Mouse (Mus musculus) liver, embryonic 16.5 days (tissue): Measurements from ENCODE around the gene Chrm4. TPM values are rescaled to one million over a fixed set of nuclear protein-coding genes. Genes with fewer than 3 reads are reported as not detected.

Source experiments
- ATAC-seq: fragments of 200-750 bp; cut with Nextera tagmentation; 2 replicates; pipeline ENCODE4 v1.8.0; 2017; ENCODE audit warnings: low read depth, mild to moderate bottlenecking, moderate number of reproducible peaks, moderate library complexity
- H3K27ac ChIP-seq: fragments of 300-500 bp; sonication (generic); 2 replicates; pipeline ENCODE4 v1.5.1; 2014; ENCODE audit warnings: mild to moderate bottlenecking, low read length
- H3K27me3 ChIP-seq: fragments of 300-500 bp; sonication (generic); 2 replicates; pipeline ENCODE4 v1.6.1; 2014; ENCODE audit warnings: low read depth, low read length, mixed read lengths; ENCODE audit not compliant: control insufficient read depth, insufficient read depth
- H3K36me3 ChIP-seq: fragments of 300-500 bp; sonication (generic); 2 replicates; pipeline ENCODE4 v1.6.1; 2014; ENCODE audit warnings: mild to moderate bottlenecking; ENCODE audit not compliant: control insufficient read depth, insufficient read depth
- H3K4me1 ChIP-seq: fragments of 300-500 bp; sonication (generic); 2 replicates; pipeline ENCODE4 v1.6.1; 2014; ENCODE audit warnings: low read depth, low read length, mixed read lengths; ENCODE audit not compliant: control insufficient read depth
- H3K4me2 ChIP-seq: fragments of 300-500 bp; sonication (generic); 2 replicates; pipeline ENCODE4 v1.6.1; 2014; ENCODE audit warnings: low read depth, low read length, mixed read lengths
- H3K4me3 ChIP-seq: fragments of 300-500 bp; sonication (generic); 2 replicates; pipeline ENCODE4 v1.5.1; 2014; ENCODE audit warnings: low read depth, mild to moderate bottlenecking, low read length
- H3K9ac ChIP-seq: fragments of 300-500 bp; sonication (generic); 2 replicates; pipeline ENCODE4 v1.6.1; 2014; ENCODE audit warnings: low read depth, low read length
- H3K9me3 ChIP-seq: fragments of 300-500 bp; sonication (generic); replicated peaks from 2 replicates; pipeline ENCODE4 v1.6.1; 2016; ENCODE audit warnings: low read length; ENCODE audit not compliant: control insufficient read depth
- WGBS: fragments of 180-500 bp; shearing (Covaris S2); extraction: QIAGEN DNeasy Blood & Tissue Kit; methylation state at CpG from one replicate; pipeline ENCODE4 v1.1.7; 2014; ENCODE audit not compliant: insufficient replicate concordance; 5-methylcytosine and 5-hydroxymethylcytosine counted together
- polyA plus RNA-seq: library from polyadenylated mRNA; unstranded; fragments of >200 nt; fragmentation: Nextera tagmentation; extraction: Ambion mirVana; gene quantifications from 2 replicates; pipeline ENCODE4 v1.2.1, GENCODE M21; 2015

The Chrm4 gene
- 0.06 TPM in 1 of 2 replicates, not detected in the other for polyA plus RNA-seq

DNA sequence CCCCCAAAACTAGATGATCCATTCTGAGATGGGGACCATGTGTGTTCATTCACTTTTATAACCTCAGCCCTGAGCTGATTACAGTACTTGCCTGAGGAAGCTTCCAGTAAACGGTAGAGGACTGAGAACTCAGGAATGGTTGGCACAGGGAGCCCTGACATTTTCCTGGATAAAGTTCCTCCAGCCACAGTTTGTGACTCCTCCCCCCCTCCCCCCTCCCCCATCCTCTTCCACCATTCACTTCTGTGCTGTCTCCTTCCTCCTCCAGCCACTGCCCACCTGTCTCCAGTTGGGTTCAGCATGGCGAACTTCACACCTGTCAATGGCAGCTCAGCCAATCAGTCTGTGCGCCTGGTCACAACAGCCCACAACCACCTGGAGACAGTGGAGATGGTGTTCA is at the start of gene Chrm4:
Chrm4 (plus strand) TSS at position 301 of the 400 bp plus-strand sequence.
- H3K4me2 ChIP-seq = no peak within 1 kb of the TSS

DNA sequence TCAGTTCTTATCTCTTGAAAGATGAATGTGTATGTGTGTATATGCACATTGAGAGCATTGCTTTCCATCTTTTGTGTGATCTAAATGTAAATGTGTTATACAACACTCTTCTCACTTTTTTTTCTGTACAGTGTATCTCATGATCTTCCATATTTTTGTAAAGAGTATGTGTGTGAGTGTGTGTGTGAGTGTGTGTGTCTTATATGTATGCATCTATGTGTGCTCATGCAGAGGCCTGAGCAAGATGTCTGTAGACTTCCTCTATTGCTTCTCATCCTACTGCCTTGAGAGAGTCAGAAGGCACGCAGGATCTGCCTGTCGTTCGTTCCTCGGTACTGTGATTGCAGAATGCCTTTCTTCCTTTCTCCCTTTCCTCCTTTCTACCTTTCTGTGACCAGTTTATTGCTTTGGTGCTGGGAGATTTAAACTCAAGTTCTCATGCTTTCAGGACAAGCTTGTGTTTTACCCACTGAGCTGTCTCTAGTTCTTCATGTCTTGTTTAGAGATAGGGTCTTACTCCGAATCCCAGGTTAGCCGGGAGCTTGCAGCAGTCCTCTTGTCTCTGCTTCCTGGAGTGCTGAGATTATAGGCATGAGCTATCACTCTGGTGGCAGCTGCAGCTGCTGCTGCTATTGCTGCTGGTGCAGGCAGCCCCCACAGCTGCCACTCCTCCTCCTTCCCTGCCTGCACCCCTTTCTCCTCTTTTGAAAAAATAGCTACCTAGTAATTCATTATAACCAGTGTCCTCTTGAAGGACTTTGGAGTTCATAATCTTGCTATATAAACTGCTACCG is 48.5 kb upstream of the Chrm4 start:
- H3K4me3 ChIP-seq = no peak overlapping the region
- H3K4me2 ChIP-seq = no peak overlapping the region
- no peak overlapping the region for H3K27ac ChIP-seq
- H3K9ac ChIP-seq = no peak overlapping the region
- H3K36me3 ChIP-seq = no peaks in the 10 kb centered on the region; the same call in 1 of the 2 replicates
- WGBS = 62% methylated on average over 7 of the region's 7 CpGs
- ATAC-seq = no peak
- H3K4me1 ChIP-seq = no peaks in the 10 kb centered on the region; the same call in none of the 2 replicates
- no peaks in the 10 kb centered on the region for H3K27me3 ChIP-seq
- no peaks in the 10 kb centered on the region for H3K9me3 ChIP-seq

More for the DNA sequence above, at the start of gene Chrm4:
- no peak for ATAC-seq
- H3K4me3 ChIP-seq = no peak within 1 kb of the TSS
- no peak within 1 kb of the TSS for H3K27ac ChIP-seq
- no peaks in the 10 kb centered on the region for H3K9me3 ChIP-seq
- peaks cover 35% of the 10 kb centered on the region for H3K4me1 ChIP-seq
- no peak within 1 kb of the TSS for H3K9ac ChIP-seq
- WGBS = 69% methylated on average over 3 of the region's 3 CpGs
- no peaks in the 10 kb centered on the region for H3K36me3 ChIP-seq
- peaks cover 45% of the 10 kb centered on the region for H3K27me3 ChIP-seq

GRCm38 (mm10) chr2:91883961-91884360 is 43.1 kb upstream of the Chrm4 start:
- Histone ChIP-seq H3K9ac (no peak overlapping the region), H3K9me3 (no peaks in the 10 kb centered on the region), H3K4me3 (no peak overlapping the region), H3K4me2 (no peak overlapping the region), H3K27ac (no peak overlapping the region), H3K27me3 (no peaks in the 10 kb centered on the region), H3K4me1 (no peaks in the 10 kb centered on the region; the same call in none of the 2 replicates), H3K36me3 (no peaks in the 10 kb centered on the region)
- WGBS = 74% methylated on average over 4 of the region's 4 CpGs
- no peak for ATAC-seq

GRCm38 (mm10) chr2:91884616-91885015 is 42.4 kb upstream of the Chrm4 start:
- Histone ChIP-seq H3K36me3 (no peaks in the 10 kb centered on the region), H3K4me3 (no peak overlapping the region), H3K4me2 (no peak overlapping the region), H3K9me3 (no peaks in the 10 kb centered on the region), H3K27me3 (no peaks in the 10 kb centered on the region), H3K27ac (no peak overlapping the region), H3K4me1 (no peaks in the 10 kb centered on the region), H3K9ac (no peak overlapping the region)
- ATAC-seq = no peak
- 69% methylated on average over 4 of the region's 4 CpGs for WGBS

GRCm38 (mm10) chr2:91894716-91895115 is 32.3 kb upstream of the Chrm4 start:
- H3K27ac ChIP-seq = no peak overlapping the region
- WGBS = 79% methylated on average over 3 of the region's 3 CpGs
- H3K9me3 ChIP-seq = no peaks in the 10 kb centered on the region
- H3K27me3 ChIP-seq = no peaks in the 10 kb centered on the region
- H3K4me1 ChIP-seq = no peaks in the 10 kb centered on the region
- H3K4me2 ChIP-seq = no peak overlapping the region
- H3K4me3 ChIP-seq = no peak overlapping the region
- no peak overlapping the region for H3K9ac ChIP-seq
- ATAC-seq = no peak
- no peaks in the 10 kb centered on the region for H3K36me3 ChIP-seq

DNA sequence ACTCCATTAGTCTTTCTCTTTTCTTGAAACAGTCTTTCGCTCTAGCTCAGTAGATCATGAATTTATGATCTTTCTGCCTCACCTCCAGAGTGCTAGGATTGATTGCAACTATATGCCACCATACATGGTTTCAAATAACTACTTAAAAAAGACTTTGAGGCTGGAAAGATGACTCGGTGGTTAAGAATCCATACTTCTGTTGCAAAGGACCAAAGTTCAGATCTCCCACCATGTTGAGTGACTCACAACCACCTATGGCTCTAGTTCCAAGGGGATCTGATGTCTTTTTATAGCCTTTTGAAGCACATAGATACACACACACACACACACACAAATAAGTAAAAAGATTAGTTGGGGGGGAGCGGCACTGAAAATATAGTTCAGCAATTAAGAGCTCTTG is 31.6 kb upstream of the Chrm4 start:
- Histone ChIP-seq H3K4me3 (no peak overlapping the region), H3K4me2 (no peak overlapping the region), H3K27ac (no peak overlapping the region), H3K9me3 (no peaks in the 10 kb centered on the region), H3K36me3 (peaks cover under 1% of the 10 kb centered on the region; the same call in 1 of the 2 replicates), H3K4me1 (no peaks in the 10 kb centered on the region), H3K27me3 (no peaks in the 10 kb centered on the region), H3K9ac (no peak overlapping the region)
- ATAC-seq = no peak
- 83% methylated on average over 3 of the region's 3 CpGs for WGBS

DNA sequence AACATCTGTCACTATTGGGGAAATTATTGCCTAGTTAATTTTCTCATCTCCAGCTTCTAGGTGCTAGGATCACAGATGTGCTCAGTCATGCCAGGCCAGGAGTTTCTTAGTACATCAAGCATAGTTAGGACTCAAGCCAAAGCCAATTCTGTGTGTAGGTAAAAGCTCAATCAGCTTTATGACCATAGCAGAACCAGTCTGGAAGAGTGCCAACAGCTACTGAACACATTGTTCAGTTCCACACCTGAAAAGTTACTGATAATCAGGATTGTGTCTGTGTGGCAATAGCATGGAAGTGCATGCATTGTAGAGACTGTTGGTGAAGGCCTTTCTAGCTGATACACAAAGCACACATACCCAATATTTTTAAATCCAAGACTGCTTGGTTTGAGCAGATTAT is 29.1 kb upstream of the Chrm4 start:
- H3K4me3 ChIP-seq = no peak overlapping the region

DNA sequence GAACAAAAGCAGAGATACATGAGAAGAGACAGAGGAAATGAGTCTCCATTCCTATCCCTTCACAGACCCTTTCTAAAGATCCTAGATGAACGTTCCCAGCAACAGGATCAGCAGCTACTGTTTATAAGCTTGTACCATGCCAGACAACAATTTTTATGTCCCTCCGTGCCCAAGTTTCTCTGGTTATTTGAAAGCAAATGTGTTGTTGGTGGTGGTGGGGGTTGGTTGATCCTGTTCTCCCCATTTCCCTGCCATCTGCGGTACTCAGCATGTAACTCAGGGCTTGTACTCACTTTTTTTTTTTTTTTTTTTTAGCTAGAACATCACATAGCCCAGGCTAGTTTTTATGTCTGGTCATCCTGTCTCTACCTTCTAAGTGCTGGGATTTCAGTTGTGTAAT is 27.9 kb upstream of the Chrm4 start:
- Histone ChIP-seq H3K4me1 (no peaks in the 10 kb centered on the region), H3K9ac (no peak overlapping the region), H3K4me2 (no peak overlapping the region), H3K27ac (no peak overlapping the region), H3K27me3 (no peaks in the 10 kb centered on the region), H3K4me3 (no peak overlapping the region), H3K9me3 (no peaks in the 10 kb centered on the region), H3K36me3 (peaks cover 3% of the 10 kb centered on the region; the same call in 1 of the 2 replicates)
- no peak for ATAC-seq
- WGBS = 80% methylated on average over 3 of the region's 3 CpGs

More for the DNA sequence above, 29.1 kb upstream of the Chrm4 start:
- no peaks in the 10 kb centered on the region for H3K27me3 ChIP-seq
- no peak for ATAC-seq
- H3K4me1 ChIP-seq = no peaks in the 10 kb centered on the region
- no peak overlapping the region for H3K9ac ChIP-seq
- H3K36me3 ChIP-seq = peaks cover 3% of the 10 kb centered on the region; the same call in 1 of the 2 replicates
- no peaks in the 10 kb centered on the region for H3K9me3 ChIP-seq
- H3K27ac ChIP-seq = no peak overlapping the region
- no peak overlapping the region for H3K4me2 ChIP-seq

DNA sequence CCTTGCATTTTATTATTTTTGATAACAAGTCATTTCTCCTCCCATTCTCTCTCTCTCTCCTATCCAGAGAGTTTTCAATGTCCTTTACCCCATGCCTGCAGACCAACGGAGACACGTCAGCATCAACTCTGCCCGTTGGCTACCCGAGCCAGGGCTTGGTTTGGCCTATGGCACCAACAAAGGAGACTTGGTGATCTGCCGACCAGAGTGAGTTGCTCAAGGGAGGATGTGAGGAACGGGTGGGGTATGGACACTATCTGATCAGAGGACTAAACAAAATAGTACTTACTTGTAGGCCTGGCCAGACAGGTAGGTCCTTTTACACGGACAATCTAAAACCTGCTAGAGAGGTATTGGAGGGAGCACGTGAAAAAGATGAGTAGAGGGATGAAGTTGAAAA is 26.6 kb upstream of the Chrm4 start:
- Histone ChIP-seq H3K4me1 (no peaks in the 10 kb centered on the region), H3K36me3 (peaks cover 3% of the 10 kb centered on the region; the same call in 1 of the 2 replicates), H3K27me3 (no peaks in the 10 kb centered on the region), H3K9ac (no peak overlapping the region), H3K27ac (no peak overlapping the region), H3K4me3 (no peak overlapping the region), H3K9me3 (no peaks in the 10 kb centered on the region), H3K4me2 (no peak overlapping the region)
- WGBS = 71% methylated on average over 8 of the region's 8 CpGs
- ATAC-seq = no peak
